Mouse (Mus musculus) thymus, adult 2 months (tissue): ENCODE measurements around the gene Npnt.

ENCODE experiments used
- CTCF ChIP-seq: fragments of 200-500 bp; IDR thresholded peaks from 2 replicates; pipeline ENCODE4 v1.5.1; 2012; ENCODE audit warnings: mild to moderate bottlenecking, control low read depth, low read length, moderate library complexity, borderline replicate concordance; ENCODE audit not compliant: control insufficient read depth, poor library complexity, insufficient read depth; ENCODE audit errors: extremely low read depth
- POLR2A ChIP-seq: fragments of 200-500 bp; IDR thresholded peaks from 2 replicates; pipeline ENCODE4 v1.6.1; 2012; ENCODE audit warnings: mild to moderate bottlenecking, low read length, control low read depth, moderate library complexity; ENCODE audit not compliant: control insufficient read depth, poor library complexity, insufficient read depth; ENCODE audit errors: extremely low read depth

- TF ChIP-seq CTCF (no peak), POLR2A (no peak)
Observed at GRCm38 (mm10) chr3:132864329-132864919, 85.7 kb downstream of the Npnt start.
